Mouse (Mus musculus) heart, adult 2 months (tissue): Measurements from ENCODE around the gene Tsks.

Experiments
- CTCF ChIP-seq: fragments of 200-600 bp; IDR thresholded peaks from 2 replicates; pipeline ENCODE4 v1.8.1; 2022; ENCODE audit warnings: antibody characterized with exemption, mild to moderate bottlenecking, moderate library complexity
- EP300 ChIP-seq: fragments of 200-500 bp; IDR thresholded peaks from 2 replicates; pipeline ENCODE4 v1.6.1; 2011; ENCODE audit warnings: low read depth, low read length, control low read depth; ENCODE audit not compliant: insufficient read depth

GRCm38 (mm10) chr7:44960512-44960910, 17.5 kb downstream of the Tsks start:
- no peak for TF ChIP-seq CTCF
- TF ChIP-seq EP300: no peak
